Mouse (Mus musculus) thymus, postnatal 10 days (tissue): Measurements from ENCODE around the gene Itga9.

ENCODE experiments used
- DNase-seq, 2 experiments: peaks; one replicate each; pipeline ENCODE4 v3.0.0; 2021; ENCODE audit warnings: low spot score in 2 of 2

Itga9 gene

DNA sequence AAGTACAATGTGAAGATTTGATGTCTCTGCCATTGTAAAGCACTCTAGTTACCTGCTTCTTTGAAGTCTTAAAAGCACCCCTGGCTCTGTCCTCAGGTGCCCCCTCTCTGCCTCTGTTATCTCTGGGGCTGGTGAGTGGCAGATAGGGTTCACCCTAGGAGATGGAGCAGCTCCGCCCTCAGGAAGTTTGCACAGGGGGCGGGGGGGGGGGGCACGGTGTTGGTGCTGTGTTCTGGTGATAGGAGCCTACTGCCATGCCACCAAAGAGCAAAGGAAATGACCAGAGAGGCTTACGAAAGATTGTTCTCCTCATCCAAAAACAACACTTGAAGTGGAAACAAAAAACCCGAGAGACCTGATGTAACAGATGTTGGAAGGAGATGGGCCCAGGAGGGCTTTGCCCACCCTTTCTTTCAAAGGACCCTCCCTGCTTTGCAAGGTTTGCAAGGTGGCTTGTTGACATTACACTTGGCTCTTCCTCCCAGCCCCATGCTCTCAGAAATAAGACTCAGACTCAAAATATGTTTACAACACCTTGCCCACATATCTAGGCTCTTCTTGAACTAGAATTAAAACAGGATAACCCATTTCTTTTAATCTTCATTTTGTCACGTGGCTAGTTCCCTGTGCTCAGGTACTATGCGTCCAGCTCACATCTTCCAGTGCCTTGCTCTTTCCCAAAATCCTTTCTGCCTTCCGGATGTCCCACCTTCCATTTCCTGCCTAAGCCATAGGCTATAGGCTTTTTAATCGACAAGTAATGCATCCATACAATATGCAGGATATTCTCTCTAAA, 79.9 kb downstream of the Itga9 start:
- no peak for DNase-seq

DNA sequence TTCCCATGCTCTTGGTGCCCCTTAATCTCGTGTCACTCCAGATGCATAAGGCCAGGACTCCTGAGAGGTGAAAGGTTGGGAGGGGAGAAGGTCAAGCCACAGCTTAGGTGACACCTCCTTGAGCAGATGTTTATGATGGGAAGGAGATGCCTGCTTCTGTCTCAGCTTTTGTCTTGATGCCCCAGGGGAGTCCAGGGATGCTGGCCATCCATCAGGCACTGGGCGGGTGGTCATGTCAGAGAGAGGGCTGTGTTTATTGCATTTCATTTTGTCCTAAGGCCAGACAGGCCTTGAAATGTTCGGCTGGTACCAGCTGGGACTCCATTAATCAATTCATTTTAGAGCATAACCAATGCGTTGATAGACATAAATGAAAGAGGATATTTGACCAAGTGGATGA, 81.8 kb downstream of the Itga9 start:
- no peak for DNase-seq

DNA sequence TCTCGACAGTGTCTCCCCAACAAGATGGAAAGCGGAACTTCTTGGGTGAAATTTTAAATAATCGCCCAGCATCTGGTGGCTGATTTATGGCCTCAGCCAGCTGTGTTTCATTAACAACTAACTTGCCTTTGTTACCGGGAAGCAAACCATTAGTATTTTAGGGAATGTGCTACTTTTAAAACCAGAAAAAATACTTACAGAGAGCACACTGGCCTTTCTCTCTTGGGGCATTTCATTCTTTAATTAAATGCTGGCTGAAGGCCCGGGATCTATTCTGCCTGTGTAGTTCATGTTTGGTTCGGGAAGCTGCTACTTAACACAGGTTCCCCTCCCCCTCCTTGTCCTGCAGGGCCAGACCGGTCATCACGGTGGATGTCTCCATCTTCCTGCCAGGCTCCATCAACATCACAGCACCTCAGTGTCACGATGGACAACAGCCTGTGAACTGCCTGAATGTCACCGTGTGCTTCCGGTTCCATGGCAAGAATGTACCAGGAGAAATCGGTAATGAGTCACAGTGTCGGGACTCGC, 82.5 kb downstream of the Itga9 start:
- DNase-seq = no peak

DNA sequence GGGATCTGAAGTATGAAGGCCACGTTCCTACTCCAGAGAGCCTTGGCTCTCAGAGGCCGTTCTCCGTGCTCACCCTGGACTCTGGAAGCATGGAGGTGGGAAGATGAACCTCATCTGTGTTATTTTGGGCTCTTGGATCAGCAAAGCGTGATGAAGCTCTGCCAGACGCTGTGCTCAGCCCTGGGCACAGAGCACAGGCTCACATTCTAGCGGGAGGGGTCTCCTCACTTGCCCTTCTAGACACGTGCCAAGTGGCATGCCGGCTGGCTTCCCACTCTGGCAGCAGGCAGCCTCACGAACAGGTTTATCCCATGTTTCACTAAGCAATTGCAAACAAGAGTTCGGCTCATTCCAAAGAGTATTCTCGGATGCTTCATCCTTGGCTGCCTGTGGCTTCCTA, 86.8 kb downstream of the Itga9 start:
- DNase-seq = no peak

DNA sequence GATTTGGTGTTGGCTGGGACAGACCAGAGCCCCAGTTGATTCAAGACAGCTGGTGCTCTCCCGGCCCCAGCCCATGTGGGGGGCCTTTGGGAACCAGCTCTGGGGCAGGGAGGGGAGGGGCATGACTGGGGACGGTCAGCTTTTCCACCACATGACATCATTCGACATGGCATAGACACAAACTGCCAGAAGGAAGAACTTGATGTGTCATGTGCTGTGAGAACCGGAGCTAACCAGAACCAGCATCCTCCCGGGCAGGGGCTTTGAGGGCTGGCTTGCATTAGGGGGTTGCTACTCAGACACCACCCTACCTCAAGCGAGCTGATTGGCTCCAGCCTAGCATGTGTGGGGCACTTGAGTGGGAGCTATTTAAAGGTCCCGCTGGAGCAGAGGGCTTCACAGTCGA, 87.9 kb downstream of the Itga9 start:
- no peak for DNase-seq

DNA sequence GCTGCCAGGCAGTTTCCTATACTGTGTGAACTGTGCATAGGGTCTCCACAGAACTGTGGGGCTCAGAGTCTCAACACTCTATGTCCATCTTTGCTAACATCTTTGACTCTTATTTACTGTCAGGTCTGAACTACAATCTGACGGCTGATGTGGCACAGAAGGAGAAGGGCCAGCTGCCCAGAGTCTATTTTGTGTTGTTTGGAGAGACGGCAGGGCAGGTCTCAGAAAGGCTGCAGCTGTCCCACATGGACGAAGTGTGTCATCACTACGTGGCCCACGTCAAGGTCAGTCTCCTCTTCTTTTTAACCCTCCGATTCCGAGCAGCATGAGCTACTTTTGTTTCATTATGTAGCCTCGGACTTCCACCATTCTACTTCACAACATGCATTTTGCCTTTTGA, 91.7 kb downstream of the Itga9 start:
- no peak for DNase-seq

DNA sequence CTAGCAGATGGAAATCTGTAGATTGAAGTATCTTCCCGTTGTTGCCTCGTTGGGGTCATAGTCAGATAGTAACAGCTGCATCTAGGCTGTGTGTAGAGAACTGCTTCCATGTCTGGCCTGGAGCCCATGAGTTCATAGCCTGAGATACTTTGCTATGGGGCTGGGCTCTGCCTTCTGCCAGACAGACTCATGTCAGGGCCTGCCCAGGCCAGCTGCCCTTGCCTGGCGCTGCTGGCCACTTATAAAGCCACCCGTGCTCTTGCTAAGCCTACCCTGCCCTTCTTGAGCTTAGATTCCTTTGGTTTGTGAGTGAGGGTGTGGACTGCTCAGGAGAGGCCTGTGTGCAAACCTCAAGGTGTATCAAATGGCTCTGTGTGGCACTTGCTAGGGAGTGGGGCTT, 93.2 kb downstream of the Itga9 start:
- DNase-seq = no peak

DNA sequence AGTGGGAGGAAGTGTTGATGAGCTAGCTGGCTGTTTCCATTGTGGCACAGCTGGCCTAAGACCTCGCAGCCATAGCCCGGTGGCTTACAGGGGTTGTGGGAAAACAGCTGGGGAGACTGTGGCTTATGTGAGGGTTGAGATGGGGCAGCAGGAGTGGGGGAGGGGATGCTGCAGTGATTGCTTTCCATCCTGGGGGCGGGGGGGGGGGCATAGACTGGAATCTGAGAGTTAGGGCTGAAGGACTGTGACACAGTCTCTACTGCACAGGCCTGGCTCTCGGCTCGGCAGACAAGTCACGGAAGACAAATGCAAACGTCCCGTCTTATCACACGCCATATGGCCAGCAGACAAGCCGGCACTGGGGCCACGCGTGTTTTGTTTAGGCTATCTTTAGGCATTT, 94.4 kb downstream of the Itga9 start:
- DNase-seq = no peak

DNA sequence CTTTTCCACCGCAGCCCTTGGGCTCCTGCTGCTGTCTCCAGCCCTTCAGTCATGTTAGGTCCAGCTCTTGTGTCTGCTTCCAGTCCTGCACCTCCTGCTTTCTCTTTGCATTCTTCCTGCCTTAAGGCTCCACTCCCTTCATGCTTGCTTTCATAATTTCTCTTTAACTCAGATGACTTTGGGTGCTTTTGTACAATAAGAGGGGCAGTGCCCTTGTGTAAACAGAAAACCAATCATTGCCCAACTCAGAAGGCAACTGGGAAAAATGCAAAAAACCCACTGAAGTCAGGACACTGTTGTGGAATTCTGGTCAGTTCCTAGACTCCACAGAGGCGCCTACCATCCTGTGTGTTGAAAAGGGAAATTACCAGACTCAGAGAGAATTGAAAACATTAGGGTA, 95.3 kb downstream of the Itga9 start:
- DNase-seq = no peak

DNA sequence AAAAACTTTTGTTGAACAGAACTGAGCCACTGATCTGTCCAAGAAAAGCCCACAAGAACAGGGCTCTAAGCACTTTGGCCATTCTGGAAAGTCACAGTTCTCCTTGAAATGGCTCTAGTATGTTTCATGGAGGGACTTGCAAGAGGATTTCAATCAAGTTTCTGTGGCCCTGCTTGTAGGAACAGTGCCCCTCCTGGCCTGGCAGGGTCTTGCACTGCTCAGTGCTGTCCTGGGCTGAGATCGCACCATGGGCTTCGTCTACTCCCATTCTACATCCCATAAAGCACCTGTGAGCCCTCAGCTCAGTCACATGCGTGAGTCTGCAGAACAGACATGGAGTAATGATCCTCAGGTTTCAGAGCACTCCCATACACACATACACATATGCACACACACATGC, 96.7 kb downstream of the Itga9 start:
- DNase-seq = no peak

DNA sequence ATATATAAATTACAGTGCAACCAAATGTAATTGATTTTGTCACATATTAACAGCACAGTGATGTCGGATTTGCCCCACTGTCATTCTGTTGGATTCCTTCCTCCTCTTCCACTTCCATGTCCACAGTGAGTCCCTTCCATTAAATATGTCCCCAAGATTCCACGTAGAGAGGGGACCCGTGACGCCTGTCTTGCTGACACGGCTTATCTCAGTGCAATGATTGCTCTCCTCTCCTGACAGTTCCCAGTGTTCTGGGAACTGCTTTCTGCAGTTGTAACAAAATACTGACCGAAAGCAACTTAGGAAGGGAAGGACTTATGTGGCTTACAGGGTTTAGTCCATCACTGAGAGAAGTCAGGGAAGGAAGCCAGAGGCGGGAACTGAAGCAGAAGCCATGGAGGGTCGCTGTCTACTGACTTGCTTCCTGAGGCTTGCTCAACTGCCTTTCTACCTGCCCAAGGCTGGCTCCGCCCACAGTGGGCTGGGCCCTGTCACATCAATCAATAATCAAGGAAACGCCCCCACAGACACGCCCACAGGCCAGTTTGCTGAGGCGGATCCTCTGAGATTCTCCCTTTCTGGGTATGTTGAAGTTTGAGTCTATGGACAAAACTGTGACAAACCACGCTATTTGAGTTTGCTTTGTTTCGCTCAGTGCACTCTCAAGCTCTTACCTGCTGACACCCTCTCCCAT, 99.0 kb downstream of the Itga9 start:
- peak; percentile 25 to 38 for DNase-seq

DNA sequence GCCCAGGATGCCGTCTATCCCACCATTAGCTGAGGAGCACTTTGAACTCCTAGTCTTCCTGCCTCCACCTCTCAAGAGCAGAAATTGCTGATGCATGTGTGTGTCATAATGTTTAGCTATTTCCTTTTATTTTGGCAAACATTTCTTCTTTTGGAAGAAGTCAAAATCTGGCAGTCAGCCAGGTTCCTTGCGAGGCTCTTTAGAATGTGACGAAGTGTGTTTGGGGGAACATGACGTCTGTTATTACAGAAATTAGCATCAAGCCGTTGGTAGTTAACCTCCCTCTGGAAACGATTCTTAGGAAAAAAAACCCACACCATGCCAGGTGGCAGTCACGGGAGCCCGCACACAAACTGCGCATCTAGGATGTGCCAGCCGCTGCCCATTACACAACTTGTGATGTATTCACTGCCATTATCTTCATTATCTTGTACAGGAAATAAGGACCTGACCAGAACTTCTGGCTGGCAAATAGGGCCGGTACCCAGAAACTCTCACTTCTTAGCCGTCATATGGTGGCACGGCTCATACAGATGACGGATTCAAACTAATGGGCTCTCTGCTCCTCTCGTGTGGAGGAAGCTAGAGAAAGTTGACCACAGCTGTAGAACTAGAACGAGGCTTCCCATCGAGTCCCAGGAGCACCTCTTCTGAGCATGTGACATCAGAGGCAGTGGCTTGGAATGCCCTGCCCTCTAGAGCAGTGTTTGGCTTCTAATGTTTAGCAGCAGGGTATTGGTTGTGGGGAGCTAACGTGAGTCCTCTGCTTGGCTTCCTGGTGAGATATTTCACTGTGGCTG, 99.9 kb downstream of the Itga9 start:
- DNase-seq = no peak

DNA sequence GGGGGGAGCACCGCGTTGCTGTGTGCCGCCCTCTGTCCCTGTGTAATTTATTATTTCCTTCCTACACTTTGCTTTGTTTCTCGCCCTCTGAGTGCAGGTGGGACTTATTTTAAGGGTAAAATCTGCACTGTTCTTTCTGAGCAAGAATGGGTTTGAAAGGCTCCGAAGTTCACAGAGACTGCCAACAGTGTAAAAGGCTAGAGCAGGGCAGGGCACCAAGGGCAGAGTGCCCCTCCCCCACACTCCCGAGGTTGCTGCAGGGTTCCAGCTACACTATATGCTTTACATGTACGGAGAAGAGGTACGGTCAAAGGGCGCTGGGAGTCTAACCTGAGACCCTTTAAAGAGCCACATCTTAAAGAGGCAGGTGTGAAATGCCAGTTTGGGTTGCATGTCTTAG, 104.1 kb downstream of the Itga9 start:
- peak; percentile 44 to 55 for DNase-seq

DNA sequence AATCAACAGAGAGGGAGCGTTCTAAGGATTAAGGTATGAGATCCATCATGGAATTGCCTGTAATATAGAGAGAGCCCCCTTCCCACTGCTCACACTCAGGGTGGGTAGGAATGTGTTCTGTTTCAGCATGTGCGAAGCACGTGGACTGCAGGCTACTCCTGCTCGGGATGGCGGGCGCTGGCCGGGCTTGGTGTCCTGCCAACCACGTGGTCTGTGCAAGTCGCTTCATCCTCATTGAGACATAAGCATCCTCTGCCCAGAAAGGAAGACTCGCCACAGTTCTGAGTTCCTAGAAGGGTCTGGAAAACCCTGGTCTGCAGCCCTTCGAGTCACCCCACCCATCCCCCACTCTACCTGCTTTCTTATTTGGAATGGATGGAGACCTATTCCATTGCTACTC, 105.3 kb downstream of the Itga9 start:
- DNase-seq = no peak

DNA sequence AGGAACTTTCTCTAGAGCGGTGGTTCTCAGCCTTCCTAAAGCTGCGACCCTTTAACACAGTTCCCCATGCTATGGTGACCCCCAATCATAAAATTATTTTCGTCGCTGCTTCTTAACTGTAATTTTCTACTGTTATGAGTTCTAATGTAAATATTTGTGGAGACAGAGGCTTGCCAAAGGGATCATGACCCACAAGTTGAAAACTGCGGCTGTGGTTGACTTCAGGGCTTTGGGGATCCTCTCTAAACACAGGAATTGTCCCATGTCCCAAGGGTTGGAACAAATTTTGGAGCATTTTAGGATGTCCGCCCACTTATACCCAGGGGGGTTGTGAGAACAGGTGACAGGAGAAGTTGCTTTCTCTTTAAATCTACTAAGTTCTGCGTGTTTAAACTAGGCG, 107.0 kb downstream of the Itga9 start:
- no peak for DNase-seq

DNA sequence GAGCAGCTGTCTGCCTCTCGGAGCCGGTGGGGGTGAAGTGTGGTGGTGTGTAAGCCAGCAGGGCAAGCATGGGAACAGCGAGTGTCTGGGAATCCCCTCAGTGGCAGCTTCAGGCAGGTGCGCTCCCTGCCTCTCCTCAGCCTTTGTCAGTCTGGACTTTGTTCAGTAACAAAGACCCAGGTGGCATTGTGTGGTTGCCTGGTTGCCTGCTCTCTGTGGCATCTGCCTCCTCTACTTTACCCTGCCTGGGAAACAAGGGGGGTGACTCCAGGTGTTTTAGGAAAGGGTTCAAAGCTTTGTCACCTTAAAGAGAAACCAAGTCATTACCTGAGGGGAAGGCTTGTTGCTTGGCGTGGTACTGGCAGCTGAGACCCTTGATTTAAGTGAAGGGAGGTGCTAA, 108.0 kb downstream of the Itga9 start:
- DNase-seq = peak; percentile 66 to 77

DNA sequence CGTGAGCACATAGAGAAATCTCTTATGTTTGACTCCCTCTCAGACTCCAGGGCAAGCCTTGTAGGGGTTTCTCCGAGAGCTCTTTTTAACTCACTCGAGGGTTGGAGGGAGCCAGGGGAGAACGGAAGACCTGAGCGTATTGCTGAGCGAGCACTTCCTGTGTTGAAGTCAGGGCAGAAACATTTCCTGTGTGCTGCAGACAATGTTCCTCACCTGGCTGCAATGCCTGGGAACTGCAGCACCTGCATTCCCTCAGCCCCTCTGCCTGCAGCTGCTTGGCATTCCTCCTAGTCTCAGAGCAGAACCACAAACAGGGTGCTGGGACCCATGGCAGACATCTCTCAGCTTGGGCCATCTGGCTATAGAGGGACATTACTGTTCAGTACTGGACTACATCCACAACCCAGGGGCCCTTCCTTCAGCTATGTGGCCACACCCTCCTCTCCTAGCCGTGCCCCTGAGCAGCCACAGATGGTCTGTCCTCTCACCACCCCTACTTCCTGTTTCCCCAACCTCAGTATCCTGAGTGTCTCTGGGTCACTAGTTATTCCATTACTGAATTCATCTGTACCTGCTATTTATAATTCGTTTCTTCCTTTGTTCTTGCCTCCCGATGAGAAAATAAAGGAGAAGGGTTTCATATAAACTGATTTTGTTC, 109.6 kb downstream of the Itga9 start:
- DNase-seq = peak; percentile 67 to 77

DNA sequence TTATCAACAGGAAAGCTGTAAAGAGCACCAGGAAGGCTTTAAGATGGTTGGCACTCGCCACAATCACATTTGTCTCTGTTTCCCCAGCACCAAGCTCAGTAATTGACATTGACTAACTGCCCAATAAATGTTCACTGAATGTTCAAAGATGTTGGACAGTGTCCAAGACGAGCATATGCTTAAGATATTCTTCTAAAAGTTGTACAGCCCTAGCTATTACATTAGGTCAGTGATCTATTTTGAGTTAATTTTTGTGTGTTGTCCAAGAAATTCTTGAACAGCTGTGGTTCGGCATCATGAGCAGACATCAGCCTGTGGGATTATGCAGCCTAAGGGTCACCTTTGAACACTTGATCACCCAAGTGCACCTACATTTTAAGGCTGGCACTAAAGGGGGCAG, 110.9 kb downstream of the Itga9 start:
- DNase-seq = no peak

DNA sequence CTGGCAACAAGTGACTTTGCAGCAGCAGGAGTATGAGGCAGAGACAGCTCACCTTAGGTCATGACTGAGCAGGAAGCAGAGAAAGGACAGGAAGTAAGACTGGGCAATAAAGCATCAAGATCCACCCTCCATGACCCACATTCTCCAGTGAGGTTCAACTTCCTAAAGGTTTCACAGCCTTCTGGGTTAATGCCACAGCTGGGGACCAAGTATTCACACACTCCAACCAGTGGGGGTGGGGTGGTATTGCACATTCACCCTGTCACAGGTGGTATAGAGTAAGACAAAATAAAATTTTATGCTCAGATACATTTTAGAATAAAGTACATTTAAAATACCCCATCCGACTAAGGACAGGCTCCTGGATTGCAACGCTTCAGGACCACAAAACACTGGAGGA, 112.0 kb downstream of the Itga9 start:
- peak; percentile 72 for DNase-seq

DNA sequence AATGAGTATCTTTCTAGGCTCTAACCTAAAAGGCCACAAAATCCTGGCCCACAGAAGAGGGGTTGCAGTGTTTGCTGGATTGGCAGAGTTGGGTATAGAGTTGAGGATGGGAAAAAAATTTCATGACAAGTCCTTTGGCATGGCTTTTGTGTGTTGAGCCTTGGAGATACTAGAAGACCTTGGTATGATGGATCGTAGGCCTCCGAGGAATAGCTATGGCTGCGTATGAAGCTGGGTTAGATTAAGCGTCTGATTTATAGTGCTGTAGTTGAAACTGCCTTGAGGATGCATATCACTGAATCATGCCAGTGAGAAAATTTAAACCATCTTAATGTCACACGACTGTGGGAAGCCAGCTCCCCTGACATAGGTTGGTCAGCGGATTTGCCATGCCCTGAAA, 114.6 kb downstream of the Itga9 start:
- no peak for DNase-seq

DNA sequence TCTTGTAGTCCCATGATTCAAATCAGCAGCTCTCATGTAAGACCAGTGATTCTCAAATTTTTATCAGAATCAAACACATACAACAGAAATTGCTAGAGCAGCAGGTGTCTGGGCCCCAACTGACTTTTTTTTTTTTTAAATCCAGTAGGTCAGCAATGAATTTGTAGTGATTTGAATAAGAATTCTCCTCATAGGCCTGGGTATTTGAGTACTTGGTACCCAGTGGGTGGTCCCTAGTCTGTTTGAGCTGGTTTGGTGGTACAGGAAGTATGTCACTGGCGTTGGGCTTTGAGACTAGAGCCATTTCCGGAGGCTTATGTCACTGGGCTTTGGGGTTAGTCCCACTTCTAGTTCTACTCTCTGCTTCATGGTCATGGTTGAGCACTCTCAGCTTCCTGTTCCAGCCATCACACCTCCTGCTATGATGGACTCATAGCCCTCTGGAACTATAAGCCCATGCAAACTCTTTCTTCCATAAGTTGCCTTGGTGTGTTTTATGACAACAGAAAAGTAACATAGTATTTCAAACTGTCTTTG, 116.4 kb downstream of the Itga9 start:
- DNase-seq = no peak

DNA sequence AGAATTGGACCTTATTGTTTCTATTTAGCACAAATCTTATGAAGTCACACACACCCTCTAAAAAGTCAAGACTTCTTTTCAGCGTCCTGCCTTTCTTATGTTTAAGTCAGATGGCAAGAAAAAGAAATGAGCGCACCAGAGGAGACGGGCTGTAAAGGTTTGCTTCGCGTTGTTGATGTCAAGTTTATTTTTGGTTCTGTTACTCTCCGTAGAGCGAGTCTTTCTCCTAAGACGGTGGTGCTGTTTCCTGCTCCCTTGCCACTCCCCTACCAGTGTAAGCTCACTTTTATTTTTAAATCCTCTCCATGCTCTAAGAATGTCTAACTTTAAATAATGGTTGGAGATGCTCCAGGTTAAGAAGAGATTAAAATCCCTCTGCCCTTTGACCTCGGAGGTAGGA, 118.6 kb downstream of the Itga9 start:
- DNase-seq = no peak
